Mouse (Mus musculus): ENCODE results near the gene Dock8. TPM values are rescaled to one million over a fixed set of nuclear protein-coding genes. Genes with fewer than 3 reads are reported as not detected.

The Dock8 gene
- 5.7 and 9.2 TPM in 2 replicates for polyA plus RNA-seq (2012; rRNA removed)

- DNase-seq (ENCODE audit: low read depth): no peak
Measured at GRCm38 (mm10) chr19:24999201-24999886, at the start of gene Dock8. Gene Dock8 (plus strand): TSS chr19:24999534.

GRCm38 (mm10) chr19:24958531-24958930 is 40.8 kb upstream of the Dock8 start:
- DNase-seq (ENCODE audit: low read depth): no peak

- peak; percentile 89 for DNase-seq (ENCODE audit: low read depth)
Measured at GRCm38 (mm10) chr19:24961172-24961962, 38.0 kb upstream of the Dock8 start, which contains the start of gene Cbwd1. Gene Cbwd1 (minus strand): TSS chr19:24961610.

- no peak for DNase-seq (ENCODE audit: low read depth)
Measured at GRCm38 (mm10) chr19:24966203-24966602, 33.1 kb upstream of the Dock8 start.

- DNase-seq (ENCODE audit: low read depth): no peak
Measured at GRCm38 (mm10) chr19:24966941-24967340, 32.4 kb upstream of the Dock8 start.

- no peak for DNase-seq (ENCODE audit: low read depth)
Measured at GRCm38 (mm10) chr19:24971307-24971706, 28.0 kb upstream of the Dock8 start.

- no peak for DNase-seq (ENCODE audit: low read depth)
Measured at GRCm38 (mm10) chr19:24972701-24973390, 26.5 kb upstream of the Dock8 start.

- no peak for DNase-seq (ENCODE audit: low read depth)
Measured at GRCm38 (mm10) chr19:24977991-24978390, 21.3 kb upstream of the Dock8 start.

- DNase-seq (ENCODE audit: low read depth): no peak
Measured at GRCm38 (mm10) chr19:24978852-24979842, 20.2 kb upstream of the Dock8 start.

- no peak for DNase-seq (ENCODE audit: low read depth)
Measured at GRCm38 (mm10) chr19:24981294-24981693, 18.0 kb upstream of the Dock8 start.

GRCm38 (mm10) chr19:24983050-24983449 is 16.3 kb upstream of the Dock8 start:
- DNase-seq (ENCODE audit: low read depth): no peak

- DNase-seq (ENCODE audit: low read depth): no peak
Measured at GRCm38 (mm10) chr19:24983857-24984498, 15.4 kb upstream of the Dock8 start.

- no peak for DNase-seq (ENCODE audit: low read depth)
Measured at GRCm38 (mm10) chr19:24985045-24985444, 14.3 kb upstream of the Dock8 start.

- no peak for DNase-seq (ENCODE audit: low read depth)
Measured at GRCm38 (mm10) chr19:24987355-24987754, 12.0 kb upstream of the Dock8 start.

- no peak for DNase-seq (ENCODE audit: low read depth)
Measured at GRCm38 (mm10) chr19:24988831-24989230, 10.5 kb upstream of the Dock8 start.

- DNase-seq (ENCODE audit: low read depth): no peak
Measured at GRCm38 (mm10) chr19:24990138-24990822, 9.1 kb upstream of the Dock8 start.

- DNase-seq (ENCODE audit: low read depth): no peak
Measured at GRCm38 (mm10) chr19:24993526-24993925, 5.8 kb upstream of the Dock8 start.

- no peak for DNase-seq (ENCODE audit: low read depth)
Measured at GRCm38 (mm10) chr19:24994900-24995299, 4.4 kb upstream of the Dock8 start.

GRCm38 (mm10) chr19:24996815-24997704 is 2.3 kb upstream of the Dock8 start:
- no peak for DNase-seq (ENCODE audit: low read depth)

All from gonadal fat pad, adult 2 months (tissue).